Mouse (Mus musculus) frontal cortex, adult (tissue): ENCODE results near the gene Ttll4.

Source experiments
- ATAC-seq: cut with Nextera tagmentation; 2 replicates; pipeline ENCODE4 v1.9.2; 2017; ENCODE audit warnings: mild to moderate bottlenecking, moderate library complexity, mixed read lengths; ENCODE audit not compliant: low TSS enrichment

Ttll4 gene

GRCm38 (mm10) chr1:74661448-74662195 lies at the start of gene Ttll4:
Gene Ttll4 (plus strand): TSS chr1:74661745.
- peak; percentile 96 for ATAC-seq

GRCm38 (mm10) chr1:74624183-74624582 lies 37.4 kb upstream of the Ttll4 start:
- no peak for ATAC-seq

- no peak for ATAC-seq
Observed at GRCm38 (mm10) chr1:74626076-74626475, 35.5 kb upstream of the Ttll4 start.

DNA sequence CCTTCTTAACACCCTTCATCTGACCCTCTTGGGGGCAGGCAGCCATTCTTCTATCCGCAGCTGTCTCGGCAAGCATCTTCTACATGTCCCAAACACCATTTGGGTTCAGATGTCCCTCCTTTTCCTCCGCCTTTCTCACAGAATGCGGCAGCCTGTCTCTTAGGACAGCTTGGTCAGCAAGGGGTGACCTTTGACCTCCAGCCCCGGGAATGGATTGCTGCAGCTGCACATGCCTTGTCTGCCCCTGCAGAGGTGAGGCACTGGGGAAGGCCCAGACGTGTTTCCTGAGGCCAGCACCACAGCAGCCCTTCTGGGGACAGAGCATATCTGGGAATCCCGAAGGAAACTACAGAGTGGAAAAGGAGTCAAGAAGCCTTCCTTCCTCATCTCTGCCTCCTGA lies 33.5 kb upstream of the Ttll4 start:
- ATAC-seq = no peak

DNA sequence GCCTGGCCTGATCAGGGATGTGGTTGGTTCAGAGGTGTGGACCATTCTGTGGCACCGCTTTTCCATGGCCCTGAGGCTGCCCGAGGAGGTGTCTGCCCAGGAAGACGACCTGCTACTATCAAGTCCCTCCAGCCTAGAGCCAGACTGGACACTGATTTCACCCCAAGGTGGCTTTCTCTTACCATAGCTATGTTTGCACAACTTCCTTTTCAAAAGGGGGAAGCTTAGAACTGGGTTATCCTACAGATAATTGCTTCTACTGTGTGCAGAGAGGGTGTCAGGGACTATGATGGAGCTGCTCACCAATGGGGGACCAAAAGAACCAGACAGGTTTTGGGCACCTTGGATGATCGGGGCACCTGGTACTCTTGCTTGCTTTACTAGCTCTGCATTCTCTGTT lies 28.8 kb upstream of the Ttll4 start:
- no peak for ATAC-seq

DNA sequence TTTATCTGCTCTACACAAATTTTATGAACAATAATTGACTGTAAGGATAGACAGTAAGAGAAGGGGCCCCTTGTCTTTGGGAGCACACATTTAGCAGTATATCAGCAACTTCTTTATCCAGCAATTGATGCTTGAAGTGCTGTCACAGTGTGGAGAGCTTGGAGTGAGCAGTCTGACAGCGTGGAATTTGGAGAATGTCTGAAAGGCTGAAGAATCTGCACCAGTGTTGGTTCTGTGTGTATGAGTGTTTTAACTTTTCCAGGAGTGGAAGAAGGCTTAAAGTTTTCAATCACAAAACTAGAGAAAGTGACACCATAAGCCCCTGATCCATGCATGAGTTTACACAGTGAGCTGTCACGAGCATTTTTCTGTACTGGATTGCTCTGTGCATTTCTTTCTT lies 18.0 kb upstream of the Ttll4 start:
- ATAC-seq = no peak

- ATAC-seq = no peak
Observed at GRCm38 (mm10) chr1:74643926-74644325, 17.6 kb upstream of the Ttll4 start.

DNA sequence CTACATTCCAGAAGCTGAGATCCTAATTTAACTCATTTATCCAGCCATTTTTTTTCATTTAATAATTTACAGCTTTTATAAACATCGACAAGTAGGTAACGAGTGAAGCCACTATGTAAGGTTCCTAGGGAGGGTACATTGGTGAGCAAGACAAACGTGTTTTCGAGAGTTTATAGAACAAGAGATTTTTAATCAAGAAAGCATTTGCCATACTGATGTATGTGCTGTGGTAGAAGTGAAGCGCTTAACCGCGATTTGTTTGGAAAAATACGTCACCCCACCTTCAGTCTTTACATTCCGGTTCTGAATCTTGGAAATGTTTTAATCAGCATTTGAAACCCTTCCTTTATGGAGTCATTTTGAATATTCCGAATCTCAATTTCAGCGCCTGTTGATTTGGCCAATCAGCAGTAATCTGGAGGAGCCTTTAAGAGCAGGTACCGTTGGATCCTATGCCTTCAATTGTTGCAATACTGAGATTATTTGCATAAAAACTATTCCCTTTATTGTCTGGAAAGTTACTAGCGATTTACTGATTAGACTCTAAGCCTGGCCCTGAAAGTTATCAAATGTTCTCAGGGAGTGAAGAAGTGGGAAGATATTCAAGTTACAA lies 814 bp downstream of the Ttll4 start:
- 0 out of 2 replicates have a peak, but pooled peaks have one; percentile 15 for ATAC-seq

DNA sequence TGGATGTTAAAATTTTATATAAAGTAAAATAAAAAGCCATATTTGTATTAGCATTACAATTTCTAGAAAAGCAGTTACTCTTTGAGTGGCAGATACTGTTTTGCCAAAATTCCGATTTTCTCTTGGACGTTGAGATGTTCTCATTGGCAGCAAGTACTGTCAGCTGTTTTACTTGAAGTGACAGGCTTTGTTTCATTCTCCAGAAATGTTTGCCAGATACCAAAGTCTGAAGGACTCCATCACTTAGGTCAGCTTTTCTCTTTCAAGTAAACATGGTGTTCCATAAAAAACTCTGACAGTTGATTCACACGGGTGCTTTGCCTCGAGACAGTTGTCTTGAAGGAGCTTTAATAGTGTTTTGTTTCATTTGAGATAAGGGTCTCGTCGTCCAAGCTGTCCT lies 3.6 kb downstream of the Ttll4 start:
- no peak for ATAC-seq

GRCm38 (mm10) chr1:74668371-74668770 lies 6.8 kb downstream of the Ttll4 start:
- ATAC-seq = no peak

DNA sequence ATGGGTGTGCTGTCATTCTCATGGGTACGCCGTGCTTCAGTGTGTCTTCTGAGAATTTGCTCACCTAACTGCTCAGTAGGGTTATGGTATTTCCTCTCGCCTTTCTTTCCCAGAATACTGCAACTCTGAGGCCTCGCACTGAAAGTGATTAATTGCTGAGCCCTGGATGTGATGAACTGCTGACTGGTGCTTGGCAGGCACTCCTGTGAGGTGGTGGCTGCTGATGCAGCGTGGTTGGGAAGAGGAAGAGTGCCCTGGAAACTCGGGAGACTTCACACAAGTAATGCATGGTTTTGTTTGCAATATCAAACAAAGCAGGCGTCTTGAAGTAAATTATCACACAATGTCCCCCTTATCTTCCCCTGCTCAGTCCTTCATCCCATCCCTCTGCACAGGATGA lies 11.2 kb downstream of the Ttll4 start:
- ATAC-seq = no peak

DNA sequence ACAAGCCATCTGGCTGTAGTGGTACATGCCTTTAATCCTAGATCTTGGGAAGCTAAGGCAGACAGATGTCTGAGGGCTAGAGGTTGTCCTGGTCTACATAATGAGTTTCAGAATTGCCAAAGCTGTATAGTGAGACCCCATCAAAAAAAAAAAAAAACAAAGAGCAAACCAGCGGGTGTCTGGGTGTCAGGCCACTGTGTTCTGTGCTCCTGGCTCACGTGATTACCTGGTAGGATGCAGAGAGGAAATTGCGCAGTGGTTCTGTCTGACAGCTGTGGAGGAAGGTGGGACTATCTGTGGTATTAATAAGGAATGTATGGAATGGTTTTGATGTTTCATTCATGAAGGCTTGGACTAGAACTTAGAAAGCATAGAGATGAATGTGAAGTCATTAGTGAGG lies 15.3 kb downstream of the Ttll4 start:
- ATAC-seq = no peak

GRCm38 (mm10) chr1:74677843-74678242 lies 16.3 kb downstream of the Ttll4 start:
- ATAC-seq = no peak

- no peak for ATAC-seq
Observed at GRCm38 (mm10) chr1:74687131-74687530, 25.6 kb downstream of the Ttll4 start.

DNA sequence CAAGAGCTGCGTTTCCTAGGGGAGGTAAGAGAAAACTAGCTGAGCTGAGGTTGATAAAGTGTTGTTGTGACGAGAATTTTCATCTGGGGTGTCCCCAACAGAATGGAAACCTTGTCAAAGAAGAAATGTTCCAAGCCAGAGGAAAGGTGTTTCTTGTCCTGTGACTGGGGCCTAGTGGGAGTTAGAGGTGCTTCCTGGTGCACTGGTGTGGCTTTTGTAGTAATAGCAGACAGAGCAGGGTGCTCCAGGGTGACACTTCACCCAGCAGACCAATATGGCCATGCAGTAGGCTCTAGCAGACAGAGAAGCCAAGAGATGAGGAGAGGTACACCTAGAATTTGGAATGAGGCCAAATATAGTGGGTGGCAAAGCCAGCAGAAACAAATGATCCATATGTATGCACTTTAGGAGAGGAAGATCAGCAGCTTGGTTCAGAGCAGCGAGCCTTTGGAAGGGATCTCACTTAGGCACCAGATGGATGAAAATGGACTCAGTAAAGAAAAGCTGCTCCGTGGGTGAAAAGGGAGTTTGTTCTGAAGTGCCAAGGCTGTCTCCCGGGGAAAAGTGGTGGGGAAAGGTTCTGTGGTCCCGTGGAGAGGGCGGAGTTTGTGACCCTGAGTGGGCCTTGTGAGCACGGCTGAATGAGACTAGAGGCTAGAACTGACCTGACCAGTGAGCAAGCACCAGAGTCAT lies 32.5 kb downstream of the Ttll4 start:
- ATAC-seq = peak; percentile 65

- no peak for ATAC-seq
Observed at GRCm38 (mm10) chr1:74695836-74696235, 34.3 kb downstream of the Ttll4 start.

DNA sequence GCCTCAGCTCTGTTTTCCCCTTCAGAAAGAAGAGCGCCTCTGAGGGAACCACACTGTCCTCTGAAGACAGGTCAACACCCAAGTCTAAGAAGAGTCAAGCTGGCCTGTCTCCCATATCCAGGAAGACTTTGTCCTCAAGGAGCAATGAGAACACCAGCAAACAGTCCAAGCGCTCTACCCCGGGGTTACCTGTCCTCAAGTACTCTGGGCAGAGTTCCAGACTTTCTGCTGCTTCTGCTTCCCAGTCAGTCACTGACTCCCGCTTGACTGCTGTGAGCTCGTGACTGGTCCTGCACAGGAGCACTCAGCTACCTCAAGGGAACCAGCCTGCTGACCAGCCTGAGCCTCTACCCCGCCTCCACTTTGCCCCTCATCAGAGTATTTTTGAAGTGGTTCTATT lies 35.9 kb downstream of the Ttll4 start:
- ATAC-seq = no peak

- no peak for ATAC-seq
Observed at GRCm38 (mm10) chr1:74698353-74698752, 36.8 kb downstream of the Ttll4 start.

DNA sequence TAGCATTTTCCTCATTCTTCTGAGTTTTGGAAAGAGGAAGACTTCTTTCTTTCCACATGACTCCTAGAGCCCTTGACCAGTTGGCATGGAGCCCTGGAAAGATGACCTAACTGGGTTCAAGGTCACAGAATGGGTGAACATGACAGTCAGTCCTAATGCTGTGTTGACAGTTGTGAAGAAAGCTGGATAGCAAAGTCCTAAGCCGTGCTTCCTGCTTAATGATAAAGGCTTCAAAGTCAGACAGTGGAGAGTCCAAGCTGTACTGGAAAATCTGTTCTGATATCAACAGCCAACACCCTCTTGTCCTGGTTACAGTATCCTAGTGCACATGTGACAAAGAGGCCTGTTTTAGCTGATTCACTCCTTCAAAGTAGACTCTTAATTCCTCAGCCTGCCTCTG lies 37.2 kb downstream of the Ttll4 start:
- ATAC-seq = no peak

GRCm38 (mm10) chr1:74702142-74702553 lies 40.6 kb downstream of the Ttll4 start:
- ATAC-seq = no peak

- ATAC-seq = peak; percentile 34; the same call in 1 of the 2 replicates
Observed at GRCm38 (mm10) chr1:74704156-74704555, 42.6 kb downstream of the Ttll4 start.

DNA sequence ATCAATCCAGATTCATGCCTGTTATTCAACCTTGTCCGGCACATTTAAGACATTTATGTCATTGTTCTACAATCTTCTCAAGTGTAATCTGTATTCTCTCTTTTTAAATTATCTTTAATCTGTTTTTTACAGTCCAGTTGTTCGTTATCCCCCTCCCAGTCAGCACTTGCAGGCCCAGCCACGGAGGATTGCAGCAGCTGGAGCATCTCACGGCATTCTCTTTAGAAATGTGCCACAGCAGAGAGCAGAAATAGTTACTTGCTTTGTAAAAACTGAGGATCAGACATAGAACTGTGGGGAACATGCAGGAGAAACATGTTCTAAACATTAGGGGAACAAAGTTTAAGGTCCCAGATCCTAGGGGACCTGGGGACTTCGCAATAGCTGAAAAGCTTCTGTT lies 43.5 kb downstream of the Ttll4 start:
- no peak for ATAC-seq

DNA sequence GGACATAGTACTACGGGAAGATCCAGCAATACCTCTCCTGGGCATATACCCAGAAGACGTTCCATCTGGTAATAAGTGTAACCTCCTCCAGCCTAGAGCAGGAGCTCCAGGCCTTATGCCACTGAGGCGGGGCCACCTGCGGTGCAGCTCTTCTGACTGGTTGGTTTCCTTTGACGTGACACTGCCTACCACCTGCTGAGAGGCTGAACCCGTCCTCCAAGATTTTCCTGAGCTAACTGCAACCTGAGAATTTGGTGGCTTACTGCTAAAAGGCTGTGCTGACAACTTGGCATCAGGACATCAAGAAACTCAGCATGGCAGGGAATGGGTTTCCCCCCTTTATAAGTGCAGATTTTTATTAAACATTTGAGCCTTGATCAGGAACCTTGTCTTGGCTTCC lies 48.0 kb downstream of the Ttll4 start:
- ATAC-seq = no peak
